Mouse (Mus musculus) liver, adult 2 months (tissue): ENCODE measurements around the gene Mis12. TPM values are rescaled to one million over a fixed set of nuclear protein-coding genes. Genes with fewer than 3 reads are reported as not detected.

Experiments
- DNase-seq: peaks from one replicate; pipeline ENCODE4 v3.0.0-alpha.2; 2011; ENCODE audit warnings: low read depth, low spot score; ENCODE audit errors: extremely low read depth
- H3K27ac ChIP-seq: fragments of 200-500 bp; replicated peaks from 2 replicates; pipeline ENCODE4 v1.5.1; 2012; ENCODE audit warnings: low read depth, mild to moderate bottlenecking, control low read depth, inconsistent platforms, low read length; ENCODE audit not compliant: insufficient read depth
- H3K27me3 ChIP-seq: fragments of 200-500 bp; 2 replicates; pipeline ENCODE4 v1.6.1; 2012; ENCODE audit warnings: mild to moderate bottlenecking, moderate library complexity, low read length, inconsistent platforms; ENCODE audit not compliant: control insufficient read depth, insufficient read depth
- H3K36me3 ChIP-seq: fragments of 200-500 bp; 2 replicates; pipeline ENCODE4 v1.6.1; 2012; ENCODE audit warnings: low read length, inconsistent platforms; ENCODE audit not compliant: control insufficient read depth, insufficient read depth
- H3K4me1 ChIP-seq: fragments of 200-500 bp; 2 replicates; pipeline ENCODE4 v1.6.1; 2011; ENCODE audit warnings: low read length; ENCODE audit not compliant: control insufficient read depth, insufficient read depth
- H3K4me3 ChIP-seq: fragments of 200-500 bp; 2 replicates; pipeline ENCODE4 v1.5.1; 2011; ENCODE audit warnings: low read depth, mild to moderate bottlenecking, control low read depth, low read length, moderate library complexity; ENCODE audit not compliant: insufficient read depth
- H3K79me2 ChIP-seq: fragments of 200-500 bp; 2 replicates; pipeline ENCODE4 v1.6.1; 2012; ENCODE audit warnings: inconsistent platforms, mild to moderate bottlenecking, low read length, moderate library complexity; ENCODE audit not compliant: control insufficient read depth, insufficient read depth
- H3K9ac ChIP-seq: fragments of 200-500 bp; 2 replicates; pipeline ENCODE4 v1.6.1; 2012; ENCODE audit warnings: low read depth, mild to moderate bottlenecking, control low read depth, inconsistent platforms, low read length
- CTCF ChIP-seq: fragments of 200-500 bp; IDR thresholded peaks from 2 replicates; pipeline ENCODE4 v1.5.1; 2011; ENCODE audit warnings: low read depth, low read length, control low read depth
- POLR2A ChIP-seq: fragments of 200-500 bp; IDR thresholded peaks from 2 replicates; pipeline ENCODE4 v1.6.1; 2011; ENCODE audit warnings: low read length, control low read depth; ENCODE audit not compliant: insufficient read depth; ENCODE audit errors: extremely low read depth
- WGBS: fragments of 180-500 bp; shearing (Covaris S2); methylation state at CpG from one replicate; pipeline ENCODE4 v1.1.7; 2018; 5-methylcytosine and 5-hydroxymethylcytosine counted together
- polyA plus RNA-seq: library from polyadenylated mRNA; depleted of rRNA; stranded (reverse); fragments of >200 nt; gene quantifications from 2 replicates; pipeline ENCODE4 v1.2.3, GENCODE M21; 2012
- total RNA-seq: library from RNA; depleted of rRNA; stranded (reverse); fragments of >200 nt; gene quantifications from 2 replicates; pipeline ENCODE4 v1.2.3, GENCODE M21; 2014

Gene Mis12
- total and polyA plus RNA-seq, 2 experiments, result 3.0 to 9.7 TPM

GRCm38 (mm10) chr11:71028280-71028679 lies 8.9 kb downstream of the Mis12 start:
- 36% methylated on average over 3 of the region's 3 CpGs for WGBS
- TF ChIP-seq CTCF (no peak), POLR2A (no peak)

GRCm38 (mm10) chr11:71029403-71030118 lies 10.2 kb downstream of the Mis12 start:
- no peaks in the 10 kb centered on the region for H3K79me2 ChIP-seq
- peaks cover 29% of the 10 kb centered on the region for H3K36me3 ChIP-seq
- H3K4me1 ChIP-seq, result peaks cover 6% of the 10 kb centered on the region
- WGBS, result 82% methylated on average over 3 of the region's 3 CpGs
- no peak overlapping the region for H3K9ac ChIP-seq
- no peak overlapping the region for H3K27ac ChIP-seq
- DNase-seq, result no peak
- no peak overlapping the region for H3K4me3 ChIP-seq
- H3K27me3 ChIP-seq, result no peaks in the 10 kb centered on the region
- TF ChIP-seq POLR2A (no peak), CTCF (no peak)

More at GRCm38 (mm10) chr11:71028280-71028679, 8.9 kb downstream of the Mis12 start:
- peak; percentile 73 for DNase-seq
- H3K4me3 ChIP-seq, result no peak overlapping the region
- no peaks in the 10 kb centered on the region for H3K79me2 ChIP-seq
- H3K27me3 ChIP-seq, result no peaks in the 10 kb centered on the region
- H3K9ac ChIP-seq, result no peak overlapping the region
- H3K4me1 ChIP-seq, result peaks cover 6% of the 10 kb centered on the region
- H3K27ac ChIP-seq, result no peak overlapping the region
- H3K36me3 ChIP-seq, result peaks cover 34% of the 10 kb centered on the region

GRCm38 (mm10) chr11:71032070-71032469 lies 12.7 kb downstream of the Mis12 start:
- 74% methylated on average over 7 of the region's 7 CpGs for WGBS

GRCm38 (mm10) chr11:71032491-71033162 lies 13.2 kb downstream of the Mis12 start:
- no peak overlapping the region for H3K9ac ChIP-seq
- WGBS, result 20% methylated on average over 26 of the region's 26 CpGs
- H3K4me3 ChIP-seq, result no peak overlapping the region

More at GRCm38 (mm10) chr11:71032070-71032469, 12.7 kb downstream of the Mis12 start:
- peaks cover 6% of the 10 kb centered on the region for H3K4me1 ChIP-seq
- peaks cover 5% of the 10 kb centered on the region for H3K36me3 ChIP-seq
- H3K27me3 ChIP-seq, result no peaks in the 10 kb centered on the region
- H3K79me2 ChIP-seq, result no peaks in the 10 kb centered on the region
- no peak for TF ChIP-seq CTCF
- H3K4me3 ChIP-seq, result no peak overlapping the region
- H3K9ac ChIP-seq, result no peak overlapping the region
- DNase-seq, result no peak
- H3K27ac ChIP-seq, result no peak overlapping the region

GRCm38 (mm10) chr11:71033163-71033761 lies 13.9 kb downstream of the Mis12 start, which contains the start of gene 6330403K07Rik:
TSS of gene 6330403K07Rik (minus strand) at chr11:71033513.
- Histone ChIP-seq H3K9ac (no peak within 1 kb of the TSS), H3K27ac (no peak within 1 kb of the TSS), H3K27me3 (no peaks in the 10 kb centered on the region), H3K4me3 (no peak within 1 kb of the TSS), H3K4me1 (peaks cover under 1% of the 10 kb centered on the region), H3K79me2 (no peaks in the 10 kb centered on the region), H3K36me3 (no peaks in the 10 kb centered on the region)
- no peak for TF ChIP-seq POLR2A
- TF ChIP-seq CTCF, result no peak
- DNase-seq, result no peak
- WGBS, result 4% methylated on average over 31 of the region's 31 CpGs

More at GRCm38 (mm10) chr11:71032491-71033162, 13.2 kb downstream of the Mis12 start:
- no peak for TF ChIP-seq POLR2A
- TF ChIP-seq CTCF, result no peak
- peaks cover 1% of the 10 kb centered on the region; the same call in 1 of the 2 replicates for H3K36me3 ChIP-seq
- no peak overlapping the region for H3K27ac ChIP-seq
- H3K4me1 ChIP-seq, result peaks cover 6% of the 10 kb centered on the region
- no peaks in the 10 kb centered on the region for H3K79me2 ChIP-seq
- H3K27me3 ChIP-seq, result no peaks in the 10 kb centered on the region
- DNase-seq, result no peak
